Mouse (Mus musculus) G1E (cell line): ENCODE measurements around the gene Upk2.

Experiments
- GATA1 ChIP-seq: IDR thresholded peaks from 2 replicates; pipeline ENCODE4 v1.6.1; 2012; ENCODE audit warnings: borderline replicate concordance, low read length, inconsistent platforms, mixed read lengths
- POLR2AphosphoS5 ChIP-seq: IDR thresholded peaks from 2 replicates; pipeline ENCODE4 v1.6.1; 2012; ENCODE audit warnings: low read depth, low read length, inconsistent platforms; ENCODE audit not compliant: insufficient replicate concordance

DNA sequence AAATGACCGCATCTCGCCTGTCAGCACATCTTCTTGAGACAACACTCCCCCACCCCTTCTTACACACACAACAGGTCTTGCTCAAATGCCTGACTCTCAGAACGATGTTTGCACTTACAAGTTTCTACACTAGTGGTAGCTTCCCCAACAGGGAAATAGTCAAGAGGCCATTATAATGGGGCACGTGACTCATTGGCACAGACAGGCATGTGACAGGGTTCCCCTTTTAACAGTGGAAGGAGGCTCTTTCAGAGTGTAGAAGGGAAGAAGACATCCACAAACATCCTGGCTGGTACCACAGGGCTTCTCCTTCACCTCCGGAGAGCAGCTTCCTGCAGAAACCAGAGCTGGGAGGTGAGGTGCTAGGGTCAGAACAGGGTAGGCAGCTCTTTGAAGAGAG is 7.2 kb upstream of the Upk2 start:
- TF ChIP-seq POLR2AphosphoS5 (no peak), GATA1 (no peak)
